Mouse (Mus musculus): Measurements from ENCODE around the gene Hs2st1.

The Hs2st1 gene

GRCm38 (mm10) chr3:144551416-144551815 lies 18.6 kb downstream of the Hs2st1 start:
- no peak for DNase-seq (ENCODE audit: low spot score)

GRCm38 (mm10) chr3:144550659-144551058 lies 19.3 kb downstream of the Hs2st1 start:
- DNase-seq (ENCODE audit: low spot score): no peak

- DNase-seq (ENCODE audit: low spot score): no peak
Observed at GRCm38 (mm10) chr3:144550036-144550435, 19.9 kb downstream of the Hs2st1 start.

GRCm38 (mm10) chr3:144548186-144548845 lies 21.7 kb downstream of the Hs2st1 start:
- no peak for DNase-seq (ENCODE audit: low spot score)

GRCm38 (mm10) chr3:144546490-144546889 lies 23.5 kb downstream of the Hs2st1 start:
- DNase-seq (ENCODE audit: low spot score): no peak

GRCm38 (mm10) chr3:144545832-144546231 lies 24.1 kb downstream of the Hs2st1 start:
- no peak for DNase-seq (ENCODE audit: low spot score)

GRCm38 (mm10) chr3:144545152-144545551 lies 24.8 kb downstream of the Hs2st1 start:
- no peak for DNase-seq (ENCODE audit: low spot score)

- DNase-seq (ENCODE audit: low spot score): no peak
Observed at GRCm38 (mm10) chr3:144541906-144542438, 28.0 kb downstream of the Hs2st1 start.

GRCm38 (mm10) chr3:144540805-144541204 lies 29.2 kb downstream of the Hs2st1 start:
- DNase-seq (ENCODE audit: low spot score): no peak

GRCm38 (mm10) chr3:144539051-144539450 lies 30.9 kb downstream of the Hs2st1 start:
- no peak for DNase-seq (ENCODE audit: low spot score)

- no peak for DNase-seq (ENCODE audit: low spot score)
Observed at GRCm38 (mm10) chr3:144537078-144537855, 32.7 kb downstream of the Hs2st1 start.

- DNase-seq (ENCODE audit: low spot score): no peak
Observed at GRCm38 (mm10) chr3:144535056-144535455, 34.9 kb downstream of the Hs2st1 start.

- peak; percentile 12 for DNase-seq (ENCODE audit: low spot score)
Observed at GRCm38 (mm10) chr3:144531023-144531422, 39.0 kb downstream of the Hs2st1 start.

- no peak for DNase-seq (ENCODE audit: low spot score)
Observed at GRCm38 (mm10) chr3:144527918-144528317, 42.1 kb downstream of the Hs2st1 start.

- DNase-seq (ENCODE audit: low spot score): no peak
Observed at GRCm38 (mm10) chr3:144519581-144520272, 50.3 kb downstream of the Hs2st1 start.

- DNase-seq (ENCODE audit: low spot score): no peak
Observed at GRCm38 (mm10) chr3:144518917-144519316, 51.1 kb downstream of the Hs2st1 start.

GRCm38 (mm10) chr3:144515286-144515685 lies 54.7 kb downstream of the Hs2st1 start:
- DNase-seq (ENCODE audit: low spot score): no peak

- DNase-seq (ENCODE audit: low spot score): no peak
Observed at GRCm38 (mm10) chr3:144514122-144514505, 55.9 kb downstream of the Hs2st1 start.

- DNase-seq (ENCODE audit: low spot score): no peak
Observed at GRCm38 (mm10) chr3:144513169-144514121, 56.5 kb downstream of the Hs2st1 start.

GRCm38 (mm10) chr3:144510724-144511123 lies 59.3 kb downstream of the Hs2st1 start:
- DNase-seq (ENCODE audit: low spot score): no peak

GRCm38 (mm10) chr3:144508342-144508741 lies 61.6 kb downstream of the Hs2st1 start:
- DNase-seq (ENCODE audit: low spot score): no peak
